Mouse (Mus musculus) spleen, postnatal 4 days (tissue): ENCODE measurements around the gene Serpinb9b.
"Not testable (repeated sequence)": the region's sequence is repeated elsewhere in the genome, so short reads cannot be mapped to it uniquely, and the experiment has no call there.

ENCODE experiments used
- DNase-seq, 2 experiments: peaks; one replicate each; pipeline ENCODE4 v3.0.0; 2022; ENCODE audit warnings: low spot score in 2 of 2

Serpinb9b gene

GRCm38 (mm10) chr13:33027244-33027643, at the start of gene Serpinb9b:
Gene Serpinb9b (plus strand): TSS chr13:33027416.
- no peak for DNase-seq

DNA sequence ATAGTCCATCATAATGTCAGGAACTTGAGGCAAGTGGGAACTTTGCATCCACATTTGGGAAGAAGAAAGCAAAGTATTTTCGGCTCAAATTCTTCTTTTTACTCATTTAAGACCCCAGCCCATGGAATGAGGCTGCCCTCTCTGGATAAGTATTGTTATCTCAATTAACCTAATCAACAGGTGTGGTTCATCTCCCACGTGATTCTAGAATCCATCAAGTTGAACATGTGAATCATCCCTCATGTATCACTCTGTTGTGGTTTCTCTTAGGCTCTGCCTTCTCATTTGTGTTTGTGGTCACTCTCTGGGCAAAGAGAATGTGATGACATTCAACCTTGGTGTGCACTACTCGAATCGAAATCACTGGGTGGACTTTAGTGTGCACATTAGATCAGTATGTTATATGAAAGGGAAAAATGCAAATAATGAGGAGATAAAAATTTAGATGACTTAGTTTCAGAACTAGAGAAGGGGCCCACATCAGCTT, 44.6 kb upstream of the Serpinb9b start:
- no peak for DNase-seq

- DNase-seq, result no peak
Observed at GRCm38 (mm10) chr13:32986256-32986655, 41.0 kb upstream of the Serpinb9b start.

DNA sequence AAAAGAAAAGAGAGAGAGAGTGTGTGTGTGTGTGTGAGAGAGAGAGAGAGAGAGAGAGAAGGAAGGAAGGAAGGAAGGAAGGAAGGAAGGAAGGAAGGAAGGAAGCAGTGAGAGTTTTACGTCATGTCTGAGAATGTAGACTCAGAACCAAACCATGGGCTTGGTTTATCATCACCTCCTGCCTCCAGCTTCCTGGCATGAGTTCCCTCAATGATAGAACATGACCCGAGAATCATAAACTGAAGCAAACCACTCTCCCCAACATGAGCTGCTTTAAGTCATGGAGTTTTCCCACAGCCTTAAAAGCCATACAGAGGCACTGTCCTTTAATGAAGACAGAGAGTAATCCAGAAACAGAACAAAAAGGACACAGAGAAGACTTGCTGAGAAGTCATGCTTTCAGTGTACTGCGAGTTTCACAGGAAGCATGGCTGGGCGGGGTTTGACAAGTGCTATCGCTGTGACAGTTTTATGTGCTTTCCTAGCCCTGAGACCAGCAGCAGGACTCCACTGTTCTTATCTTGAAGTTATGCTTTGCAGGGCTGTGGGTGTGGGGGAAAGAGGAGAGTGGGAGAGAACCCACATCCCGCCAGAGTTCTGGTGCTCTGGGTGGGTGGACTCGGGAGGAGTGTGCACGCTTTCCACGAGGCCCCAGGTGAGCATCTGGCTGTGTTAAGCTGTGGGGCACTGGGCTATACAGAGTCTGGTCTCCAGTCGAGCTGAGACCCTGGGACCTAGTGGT, 33.9 kb upstream of the Serpinb9b start:
- DNase-seq, result peak; percentile 80 to 81

- DNase-seq, result no peak
Observed at GRCm38 (mm10) chr13:32993894-32994242, 33.3 kb upstream of the Serpinb9b start.

DNA sequence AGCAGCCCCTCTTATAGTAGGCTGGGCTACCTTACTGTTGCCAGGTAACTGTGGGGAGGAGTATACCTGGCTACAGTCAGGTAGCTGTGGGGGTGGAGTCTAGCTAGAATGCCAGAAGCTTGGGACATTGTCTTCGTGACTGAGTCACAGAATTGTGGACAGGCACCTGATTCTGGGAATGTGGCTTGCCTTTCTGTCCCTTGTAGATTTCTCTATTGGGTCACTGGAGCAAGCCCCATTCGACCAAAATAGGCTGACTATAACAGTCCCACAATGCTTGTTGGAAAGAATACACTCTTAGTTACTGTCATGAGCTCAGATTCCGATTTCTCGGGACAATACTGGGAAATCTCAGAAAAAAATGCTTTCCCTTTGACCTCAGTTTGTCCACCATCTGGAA, 32.2 kb upstream of the Serpinb9b start:
- no peak for DNase-seq

- no peak for DNase-seq
Observed at GRCm38 (mm10) chr13:33001341-33001740, 25.9 kb upstream of the Serpinb9b start.

DNA sequence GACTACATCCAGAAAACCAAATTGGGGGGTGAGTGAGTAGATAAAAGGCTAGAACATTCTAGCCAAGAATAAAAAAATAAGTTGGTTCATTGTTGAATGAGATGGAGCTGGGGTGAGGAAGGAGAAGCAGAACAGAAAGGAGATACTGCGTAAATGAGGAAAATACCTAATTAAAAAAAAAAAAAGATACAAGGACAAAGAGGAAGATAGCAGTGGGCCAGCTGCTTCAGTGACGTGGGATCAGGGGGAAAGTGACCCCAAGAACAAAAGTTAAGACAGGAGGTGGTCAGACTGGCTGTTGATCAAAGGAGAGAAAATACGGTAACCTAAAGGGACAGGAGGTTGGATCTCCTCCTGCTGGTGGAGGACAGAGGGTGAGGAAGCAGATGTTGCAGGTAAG, 24.3 kb upstream of the Serpinb9b start, which contains the start of gene Serpinb9:
TSS of gene Serpinb9 (plus strand) at position 301 of the 400 bp plus-strand sequence.
- DNase-seq, result no peak

- peak in 1 of 2 experiments; percentile 30 for DNase-seq
Observed at GRCm38 (mm10) chr13:33003523-33004413, 23.4 kb upstream of the Serpinb9b start.

DNA sequence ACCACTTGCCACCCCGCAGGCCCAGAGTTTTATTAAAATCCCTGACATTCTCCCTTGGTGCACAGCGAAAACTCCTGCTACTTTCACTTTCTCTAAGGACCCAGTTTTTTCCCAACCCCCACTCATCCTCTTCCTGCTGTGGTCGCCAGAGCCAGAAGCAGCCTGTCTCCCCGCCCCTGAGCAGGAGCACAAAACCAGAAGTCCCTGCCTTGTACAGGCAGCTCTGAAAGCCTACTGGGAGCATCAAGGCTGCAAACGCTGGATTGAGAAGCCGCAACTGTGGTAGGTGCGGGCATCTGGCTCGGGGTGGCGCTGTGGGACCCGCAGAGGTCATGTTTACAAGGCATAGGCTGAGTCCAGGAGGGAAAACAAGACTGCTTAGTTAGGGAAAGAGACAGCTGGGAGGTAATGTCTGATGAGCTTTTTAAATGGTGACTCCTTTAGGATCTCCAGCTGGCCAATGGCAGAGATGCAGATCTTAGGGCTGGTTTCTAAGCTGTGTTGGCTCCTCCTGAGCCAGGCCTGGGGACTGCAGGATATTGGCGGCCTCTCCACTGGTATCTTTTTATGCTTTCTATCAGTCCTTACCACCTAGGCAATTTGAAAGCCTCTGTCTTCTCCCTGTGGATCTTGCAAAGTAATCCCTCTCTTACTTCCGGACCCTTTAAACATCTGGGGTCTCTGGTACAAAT, 22.7 kb upstream of the Serpinb9b start:
- peak; percentile 91 to 95 for DNase-seq

DNA sequence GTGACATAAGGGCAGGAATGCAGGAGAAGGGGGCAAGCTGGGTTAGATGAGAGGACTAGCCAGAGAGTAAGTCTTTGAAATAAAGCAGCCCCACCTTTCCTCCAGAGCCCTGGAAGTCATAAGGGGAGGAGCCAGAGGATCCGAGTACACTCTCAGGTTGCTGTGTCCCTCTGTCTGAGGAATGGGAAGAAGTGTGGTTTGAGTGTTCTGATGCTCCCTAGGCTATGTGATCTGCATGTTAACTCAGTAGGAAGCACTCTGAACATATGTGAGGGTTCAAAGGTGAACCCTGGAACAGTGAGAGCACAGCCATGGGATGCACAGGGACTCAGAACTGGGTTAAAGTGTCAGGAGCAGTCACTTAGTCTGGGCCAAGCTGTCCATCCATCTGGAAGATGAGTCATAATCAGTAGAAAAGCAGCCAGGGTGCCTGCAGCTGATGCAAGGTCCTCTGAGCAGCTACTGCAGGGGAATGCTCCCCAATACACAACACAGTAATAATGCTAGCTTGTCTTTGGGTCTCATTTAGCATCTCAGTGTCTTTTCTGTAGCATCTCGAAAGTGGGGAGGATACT, 21.6 kb upstream of the Serpinb9b start:
- no peak for DNase-seq

DNA sequence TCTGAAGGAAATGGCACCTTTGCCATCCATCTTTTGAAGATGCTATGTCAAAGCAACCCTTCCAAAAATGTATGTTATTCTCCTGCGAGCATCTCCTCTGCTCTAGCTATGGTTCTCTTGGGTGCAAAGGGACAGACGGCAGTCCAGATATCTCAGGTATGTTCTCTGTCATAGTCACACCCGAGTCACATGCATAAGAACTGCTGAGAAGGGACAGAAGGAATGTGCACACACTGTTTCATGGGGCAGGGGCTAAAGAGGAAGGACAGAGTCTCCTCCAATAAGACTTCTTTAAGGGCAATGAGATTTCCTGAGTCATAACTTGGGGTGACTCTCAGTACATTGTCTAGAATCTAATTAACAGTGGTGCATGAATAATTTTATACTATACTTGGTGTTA, 20.7 kb upstream of the Serpinb9b start:
- no peak for DNase-seq

- DNase-seq, result no peak
Observed at GRCm38 (mm10) chr13:33012395-33012794, 14.8 kb upstream of the Serpinb9b start.

GRCm38 (mm10) chr13:33013271-33013670, 13.9 kb upstream of the Serpinb9b start:
- no peak for DNase-seq

GRCm38 (mm10) chr13:33022371-33022770, 4.8 kb upstream of the Serpinb9b start:
- no peak for DNase-seq

DNA sequence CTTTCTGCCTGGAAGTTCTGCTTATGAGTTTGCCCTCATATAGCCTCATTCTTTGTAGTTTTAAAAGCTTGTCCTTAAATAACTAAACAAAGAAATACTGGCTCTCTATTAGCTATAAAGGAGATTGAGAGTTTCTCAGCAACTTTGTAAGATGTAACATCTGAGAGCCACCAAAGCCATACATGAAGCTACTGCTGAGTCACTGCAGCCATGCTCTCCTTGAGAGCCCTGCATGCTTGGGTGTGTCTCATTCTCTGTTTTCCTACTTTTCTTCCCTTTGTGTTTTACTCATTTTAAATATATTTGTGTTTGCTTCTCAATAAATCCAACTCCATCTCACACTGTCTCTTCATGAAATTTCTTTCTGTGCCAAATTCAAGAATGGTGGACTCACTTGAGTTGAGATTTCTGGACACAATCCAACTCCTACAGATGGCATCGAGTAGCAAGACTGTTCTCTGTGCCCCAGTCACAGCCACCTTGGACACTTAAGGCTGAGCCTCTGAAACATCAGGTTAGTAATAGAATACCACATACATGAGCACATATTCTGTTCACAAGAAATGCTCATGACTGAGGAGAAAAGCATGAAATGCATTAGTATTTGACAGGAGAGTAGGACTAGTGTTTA, 674 bp upstream of the Serpinb9b start:
- DNase-seq, result no peak

DNA sequence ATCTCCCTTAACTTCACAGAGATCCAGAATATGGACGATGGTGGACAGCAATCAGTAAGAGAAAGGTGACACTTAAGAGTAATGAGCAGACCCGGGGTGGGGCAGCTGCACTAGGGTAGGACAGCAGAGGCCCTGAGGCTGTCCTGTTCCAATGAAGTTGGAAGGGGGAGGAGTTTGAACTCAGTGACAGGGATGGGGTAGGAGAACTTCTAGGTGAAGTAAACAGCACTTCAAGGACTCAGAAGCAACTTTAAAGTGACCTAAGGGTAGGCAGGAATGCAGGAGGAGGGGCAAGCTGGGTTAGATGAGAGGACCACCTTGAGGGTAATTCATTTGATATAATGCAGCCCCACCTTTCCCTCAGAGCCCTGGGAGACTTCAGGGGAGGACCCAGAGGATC, 930 bp downstream of the Serpinb9b start:
- DNase-seq, result no peak

DNA sequence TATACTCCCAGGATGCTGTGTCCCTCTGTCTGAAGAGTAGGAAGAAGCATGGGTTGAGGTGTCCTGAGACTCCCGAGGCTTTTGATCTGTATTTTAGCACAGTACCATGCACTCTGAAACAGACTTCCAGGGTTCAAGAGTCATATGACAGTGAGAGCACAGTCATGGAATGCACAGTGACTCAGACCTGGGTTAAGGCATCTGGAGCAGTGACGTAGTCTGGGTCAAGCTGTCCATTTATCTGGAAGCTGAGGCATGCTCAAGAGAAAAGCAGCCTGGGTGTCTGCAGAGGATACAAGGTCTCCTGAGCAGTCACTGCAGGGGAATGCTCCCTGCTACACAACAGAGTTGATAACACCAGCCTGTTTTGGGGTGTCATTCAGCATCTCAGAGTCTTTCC, 1.3 kb downstream of the Serpinb9b start:
- no peak for DNase-seq

DNA sequence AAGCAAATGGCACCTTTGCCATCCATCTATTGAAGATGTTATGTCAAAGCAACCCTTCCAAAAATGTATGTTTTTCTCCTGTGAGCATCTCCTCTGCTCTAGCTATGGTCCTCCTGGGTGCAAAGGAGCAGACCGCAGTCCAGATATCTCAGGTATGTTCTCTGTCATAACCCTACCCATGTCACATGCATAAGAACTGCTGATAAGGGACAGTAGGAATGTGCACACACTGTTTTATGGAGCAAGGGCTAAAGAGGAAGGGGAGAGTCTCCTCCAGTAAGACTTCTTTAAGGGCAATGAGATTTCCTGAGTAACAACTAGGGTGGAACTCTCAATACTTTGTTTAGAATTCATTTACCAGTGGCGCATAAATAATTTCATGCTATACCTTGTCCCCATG, 2.3 kb downstream of the Serpinb9b start:
- DNase-seq, result not testable (repeated sequence)

DNA sequence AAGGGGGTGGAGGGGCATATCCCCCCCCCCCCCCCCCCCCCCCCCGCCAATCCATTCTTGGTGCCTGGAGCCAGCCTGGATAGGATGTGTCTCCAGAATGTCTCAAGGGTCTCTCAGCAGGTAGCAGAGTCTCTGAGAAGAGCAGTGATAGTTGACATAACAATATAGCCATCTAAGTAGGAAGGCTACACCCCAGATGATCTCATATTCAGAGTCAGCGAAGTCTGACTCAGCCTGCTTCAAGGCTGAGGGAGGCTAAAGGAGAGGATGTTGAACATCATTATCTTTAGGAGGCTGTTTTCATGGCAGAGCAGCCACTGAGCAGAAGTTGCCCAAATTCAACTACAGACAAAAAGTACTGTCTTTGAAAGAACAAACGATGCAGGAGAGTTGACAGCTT, 3.1 kb downstream of the Serpinb9b start:
- no peak for DNase-seq

DNA sequence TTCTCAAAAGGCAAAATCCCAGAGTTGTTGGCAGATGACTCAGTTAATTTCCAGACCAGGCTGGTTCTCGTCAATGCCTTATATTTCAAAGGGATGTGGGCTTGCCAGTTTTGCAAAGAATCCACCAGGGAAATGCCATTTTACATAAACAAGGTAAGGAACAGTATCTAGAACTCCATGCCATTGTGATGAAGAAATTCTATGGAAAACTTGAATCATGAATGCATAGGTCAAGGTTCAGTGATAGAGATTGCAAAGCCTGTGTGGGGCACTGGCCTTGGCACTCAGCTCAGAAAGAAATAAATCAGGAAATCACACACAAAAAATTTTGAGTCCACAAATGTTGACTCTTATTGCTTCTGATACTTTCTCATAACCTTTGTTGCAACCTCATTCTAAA, 8.3 kb downstream of the Serpinb9b start:
- no peak for DNase-seq
